Mouse (Mus musculus) lung, postnatal 4 days (tissue): ENCODE results near the gene Bcat1.

Experiments
- DNase-seq, 2 experiments: peaks; one replicate each; pipeline ENCODE4 v3.0.0; 2021

The Bcat1 gene

DNA sequence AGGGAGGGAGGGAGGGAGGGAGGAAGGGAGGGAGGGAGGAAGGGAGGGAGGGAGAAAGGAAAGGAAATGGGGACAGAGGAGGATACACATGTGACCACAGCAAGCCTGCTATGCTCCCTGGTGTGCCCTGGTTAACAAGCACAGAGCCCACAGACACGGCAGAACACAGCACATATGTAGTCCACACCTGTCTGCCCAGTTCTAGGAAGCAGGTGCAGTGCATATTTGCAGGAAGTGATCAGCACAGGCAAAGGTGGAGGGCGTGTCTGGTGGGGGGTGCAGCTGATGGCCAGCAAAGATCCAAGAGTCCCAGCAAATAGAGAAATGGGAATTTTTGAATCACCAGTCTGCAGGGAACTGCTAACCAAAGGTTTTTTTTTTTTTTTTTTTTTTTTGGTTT, 23.3 kb downstream of the Bcat1 start:
- DNase-seq, result no peak

DNA sequence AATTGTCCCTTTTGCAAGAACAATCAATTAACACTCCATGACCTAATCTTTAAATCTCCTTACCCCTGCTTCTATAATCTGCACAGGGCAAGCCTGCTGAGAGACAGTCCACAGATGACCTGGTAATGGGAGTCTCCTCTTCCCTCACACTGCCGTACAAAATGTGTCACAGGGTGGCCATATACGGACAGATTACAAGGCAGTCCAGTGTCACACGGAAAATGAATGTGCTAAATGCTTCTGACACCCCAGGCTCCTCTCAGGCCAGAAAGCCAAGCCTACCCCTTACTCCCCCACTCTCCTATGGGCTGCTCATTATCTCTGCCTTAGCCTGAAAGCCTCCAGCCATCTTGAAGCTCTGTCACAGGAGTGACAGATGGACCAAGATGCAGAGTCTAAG, 25.1 kb downstream of the Bcat1 start:
- DNase-seq, result no peak

DNA sequence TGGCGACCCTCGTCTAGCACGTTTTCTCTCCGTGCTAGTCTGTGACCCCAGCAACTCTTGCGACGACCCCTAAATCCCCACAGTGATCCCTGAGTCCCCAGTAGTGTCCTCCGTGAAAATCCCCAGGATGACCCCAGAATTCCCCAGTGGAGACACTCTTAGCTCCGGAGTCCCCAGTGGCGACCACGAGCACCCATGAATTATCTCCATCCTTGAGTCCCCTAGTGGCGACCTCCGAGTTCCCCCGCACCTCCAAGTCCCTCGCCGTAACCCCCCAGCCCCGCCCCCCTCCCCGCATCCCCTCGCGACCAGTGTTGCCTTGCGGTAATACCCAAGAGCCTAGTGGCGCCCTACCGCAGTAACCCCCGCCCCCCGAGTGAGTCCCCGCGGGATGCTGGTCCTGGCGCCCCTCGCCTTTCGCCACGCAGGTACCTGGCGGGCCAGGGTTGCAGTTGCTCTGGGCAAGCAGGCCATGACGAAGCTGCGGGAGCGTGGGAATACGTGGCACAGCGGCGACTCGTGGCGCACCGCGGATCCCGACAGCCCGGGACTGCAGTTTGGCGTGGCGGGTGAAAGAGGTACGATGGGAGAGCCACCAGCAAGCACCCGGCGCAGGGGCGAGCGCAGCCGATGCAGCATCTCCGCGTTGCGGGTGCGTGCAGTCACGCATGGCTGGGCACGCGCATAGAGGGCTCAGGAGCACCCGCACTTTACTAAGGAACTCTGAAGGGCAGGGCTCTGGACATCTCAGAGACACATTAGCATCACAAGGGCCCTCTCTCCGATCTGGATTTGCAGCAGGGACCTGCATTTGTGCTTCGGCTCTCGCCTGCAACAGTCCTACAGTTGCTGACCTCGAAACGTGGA, 27.6 kb downstream of the Bcat1 start:
- DNase-seq, result peak in 1 of 2 experiments; percentile 24

DNA sequence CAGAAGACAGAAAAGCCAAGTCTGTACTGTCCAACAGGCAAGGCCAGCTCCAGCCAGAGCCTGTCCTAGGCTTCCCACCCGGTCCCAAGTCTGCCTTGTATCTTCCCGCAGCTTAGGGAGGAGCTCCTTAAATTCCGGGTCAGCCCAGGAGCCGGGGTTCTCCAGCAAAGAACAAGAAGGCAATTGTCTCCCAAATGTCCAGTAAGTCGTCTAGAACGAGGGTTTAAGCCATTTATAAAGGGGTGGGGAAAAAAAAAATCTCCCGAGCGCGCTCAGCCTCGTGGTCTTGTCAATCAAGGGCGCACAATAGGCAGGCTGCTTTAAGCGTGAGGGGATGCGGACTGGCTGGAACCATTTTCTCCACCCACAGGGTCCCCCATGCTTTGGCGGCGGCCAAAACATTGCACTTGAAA, 28.5 kb downstream of the Bcat1 start:
- no peak for DNase-seq

DNA sequence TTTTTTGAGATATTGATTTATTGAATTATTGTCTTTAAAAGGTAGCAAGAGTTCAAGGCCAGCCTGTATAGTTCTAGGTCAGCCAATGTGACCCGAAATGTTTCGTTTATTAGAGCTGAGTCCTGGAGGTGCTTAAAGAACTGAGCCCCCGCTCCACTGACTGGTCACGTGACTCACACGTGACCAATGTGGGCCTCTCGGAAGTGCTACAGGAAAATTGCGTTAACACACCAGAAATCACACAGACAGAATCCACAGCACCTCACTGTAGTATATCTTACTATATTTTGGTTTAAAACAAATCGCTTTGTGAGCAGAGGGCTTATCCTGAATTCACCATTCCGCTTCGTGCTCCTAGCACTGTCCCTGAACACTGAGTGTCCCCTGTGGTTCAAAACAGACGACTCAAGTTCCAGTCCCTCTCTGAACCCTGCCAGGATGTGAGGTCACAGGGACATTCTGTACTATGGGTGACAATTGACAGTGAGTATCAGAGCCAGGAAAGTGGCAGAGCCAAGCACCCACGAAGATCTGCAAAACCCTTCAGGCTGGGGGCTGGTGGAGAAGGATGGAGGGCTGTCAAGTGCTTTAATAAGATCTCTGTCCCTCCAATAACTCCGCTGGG, 29.6 kb downstream of the Bcat1 start:
- no peak for DNase-seq

DNA sequence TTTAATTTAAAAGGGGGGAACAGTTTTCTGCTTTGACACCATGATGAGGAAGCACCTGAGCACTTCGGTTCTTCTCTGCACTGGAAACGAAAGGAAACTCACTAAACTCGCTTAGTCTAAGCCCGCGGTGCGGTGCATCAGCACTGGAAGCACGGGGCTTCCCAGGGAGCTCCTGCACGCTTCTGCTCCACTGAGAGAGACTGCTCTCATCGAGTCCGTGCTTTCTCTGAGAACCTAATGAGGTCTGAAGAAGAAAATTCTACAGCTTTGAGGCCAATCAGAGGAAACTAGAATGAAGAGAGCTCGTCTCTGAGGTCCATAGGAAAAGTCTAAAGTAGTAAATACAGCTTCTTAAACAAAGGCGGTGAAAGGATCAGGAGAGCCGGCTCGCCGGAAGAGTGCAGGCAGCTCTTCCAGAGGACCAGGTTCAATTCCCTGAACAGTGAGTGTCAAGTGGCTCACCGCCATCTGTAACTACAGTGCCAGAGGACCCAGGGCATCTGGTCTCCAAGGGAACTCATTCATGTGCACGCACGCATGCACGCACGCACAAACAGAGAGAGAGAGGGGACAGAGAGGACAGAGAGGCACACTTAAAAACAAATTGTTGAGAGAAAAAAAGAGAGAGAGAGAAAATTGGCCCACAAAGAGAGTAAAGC, 30.9 kb downstream of the Bcat1 start:
- DNase-seq, result no peak

DNA sequence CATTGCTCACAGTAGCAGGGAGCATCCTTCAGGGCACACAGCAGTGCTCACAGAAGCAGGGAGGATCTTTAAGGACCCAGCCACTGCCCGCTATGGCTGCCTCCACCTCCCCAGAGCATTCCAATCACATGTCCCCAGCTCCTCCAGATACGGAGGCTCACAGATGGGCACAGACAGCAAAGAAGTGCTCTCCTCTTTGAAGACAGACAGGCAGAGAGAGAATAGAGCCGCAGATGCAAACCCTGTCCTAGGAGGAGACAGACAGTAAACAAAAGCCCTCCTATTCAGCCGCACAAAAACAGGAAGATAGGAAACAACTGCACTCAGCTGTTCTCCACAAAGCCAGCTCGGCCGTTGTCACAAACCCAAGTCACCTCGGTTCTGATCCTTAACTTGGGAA, 35.3 kb downstream of the Bcat1 start:
- DNase-seq, result no peak

DNA sequence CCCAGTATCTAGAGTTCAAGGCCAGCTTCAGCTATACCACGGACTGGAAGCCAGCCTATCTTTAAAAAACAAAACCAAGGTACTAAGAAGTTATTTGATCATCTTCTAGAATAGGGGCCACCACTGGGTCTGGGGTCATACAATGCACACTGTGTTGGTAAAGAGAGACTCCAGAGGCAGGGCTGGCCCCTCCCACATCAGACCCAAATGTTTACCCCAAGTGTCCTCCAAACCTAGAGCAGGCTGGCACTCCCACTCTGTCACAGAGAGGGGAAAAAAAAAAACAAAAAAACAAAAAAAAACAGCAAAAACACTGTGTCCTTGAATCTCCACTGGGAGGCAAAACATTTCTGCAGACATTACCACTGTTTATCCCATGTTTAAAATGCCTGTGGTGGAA, 38.4 kb downstream of the Bcat1 start:
- no peak for DNase-seq

DNA sequence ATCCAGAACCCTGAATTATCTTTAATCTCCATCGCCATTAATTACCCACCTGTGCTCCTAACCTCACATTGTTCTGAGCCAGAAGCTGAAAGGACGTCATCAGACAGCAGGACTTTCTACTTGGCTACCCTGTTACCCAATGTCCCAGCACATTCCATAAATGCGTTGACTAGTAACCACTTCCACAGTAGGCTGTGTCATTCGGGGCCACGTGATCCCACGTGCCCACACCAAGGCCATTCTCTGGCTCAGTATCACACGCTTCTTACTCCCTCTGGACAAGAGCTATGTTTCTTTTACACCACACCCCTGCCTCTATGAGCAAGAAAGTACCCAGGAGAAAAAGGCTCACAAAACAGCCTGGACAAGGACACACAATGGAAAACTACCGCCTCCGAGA, 40.6 kb downstream of the Bcat1 start:
- DNase-seq, result no peak

DNA sequence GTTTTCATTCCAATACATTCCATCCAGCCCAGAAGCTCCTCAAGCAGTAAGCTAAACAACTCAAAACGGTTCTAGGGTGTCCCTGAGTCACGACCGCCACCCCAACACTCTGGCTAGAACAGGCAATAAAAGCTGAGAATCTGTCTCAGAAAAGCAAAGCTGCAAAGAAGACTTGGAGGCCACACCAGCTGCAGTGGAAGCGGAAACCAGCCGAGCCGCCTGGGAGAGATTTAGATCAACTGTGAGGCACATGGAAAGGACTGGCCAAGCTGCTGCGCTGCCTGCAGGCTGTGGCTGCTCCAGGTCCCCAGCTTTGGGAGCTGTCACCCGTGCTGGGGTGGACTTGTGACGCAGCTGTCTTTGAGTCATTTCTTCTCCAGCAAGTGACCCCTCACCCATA, 45.4 kb downstream of the Bcat1 start:
- DNase-seq, result no peak

DNA sequence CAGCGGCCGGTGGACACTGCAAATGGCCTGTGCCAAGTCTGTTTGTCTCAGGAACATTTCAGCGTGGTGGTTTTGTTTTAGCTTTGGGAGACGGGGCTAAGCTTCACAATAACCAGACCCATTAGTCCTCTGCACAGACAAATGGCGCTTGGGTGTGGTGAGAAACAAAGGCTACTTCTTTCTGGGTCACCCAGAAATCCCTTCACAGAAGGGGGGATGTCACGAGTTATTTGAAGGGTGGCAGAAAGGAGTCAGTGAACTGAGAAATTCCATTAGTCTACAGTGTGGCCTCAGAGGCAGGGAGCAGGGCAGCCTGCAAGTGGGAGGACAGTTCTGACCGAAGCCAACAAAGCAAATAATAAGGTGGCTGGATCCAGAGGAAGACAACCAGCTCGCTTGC, 52.0 kb downstream of the Bcat1 start:
- DNase-seq, result no peak

DNA sequence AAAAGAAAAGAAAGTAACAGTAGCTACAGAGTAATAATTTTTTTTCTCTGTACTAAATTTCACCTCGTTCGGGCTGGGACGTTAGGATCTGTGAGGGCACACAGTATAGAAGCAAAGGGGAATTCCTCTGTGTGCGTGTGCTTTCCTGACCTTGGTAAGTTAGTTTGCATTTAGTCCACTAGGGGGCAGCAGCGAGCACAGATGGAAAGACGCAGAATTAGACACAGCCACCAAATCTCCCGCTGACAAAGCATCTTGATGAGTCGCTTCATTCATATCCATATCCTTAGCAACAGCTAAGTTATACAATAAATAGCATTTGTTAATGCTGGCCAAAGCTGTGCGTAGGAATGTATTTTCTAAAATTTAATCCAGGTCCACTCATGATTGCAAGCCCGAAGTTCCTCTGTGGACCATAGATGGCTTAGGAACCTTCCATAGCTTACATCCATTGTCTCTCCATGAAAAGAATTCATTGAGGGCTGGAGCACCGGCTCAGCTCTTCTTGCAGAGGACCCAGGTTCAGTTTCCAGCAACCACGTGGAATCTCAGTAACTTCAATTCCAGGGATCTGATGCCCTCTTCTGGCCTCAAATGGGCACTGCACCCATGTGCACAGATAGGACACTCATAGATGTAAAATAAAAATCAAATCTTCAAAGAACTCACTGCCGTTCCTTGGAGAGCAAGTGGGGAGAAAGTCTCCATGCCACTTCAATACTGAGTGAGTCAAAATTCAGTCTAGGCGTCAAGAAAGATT, 52.8 kb downstream of the Bcat1 start:
- DNase-seq, result peak in 1 of 2 experiments; percentile 29

DNA sequence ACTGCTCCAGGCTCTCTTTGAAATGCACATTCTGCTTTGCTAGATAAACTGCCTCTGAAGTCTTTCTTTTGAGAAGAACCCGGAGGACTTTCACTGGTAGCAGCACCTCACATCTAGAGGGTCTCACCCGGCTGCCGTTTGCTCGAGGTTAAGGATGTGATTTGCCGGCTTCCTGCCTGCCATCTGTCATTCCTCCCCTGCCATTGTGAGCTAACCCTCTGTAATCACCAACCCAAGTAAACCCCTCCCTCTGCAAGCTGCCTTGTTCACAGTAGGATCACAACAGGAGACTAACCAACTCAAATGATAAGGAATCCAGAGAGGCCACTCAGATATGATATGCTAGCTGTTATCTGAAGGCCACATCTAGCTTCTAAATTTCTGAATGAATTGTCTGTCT, 53.6 kb downstream of the Bcat1 start:
- DNase-seq, result no peak

DNA sequence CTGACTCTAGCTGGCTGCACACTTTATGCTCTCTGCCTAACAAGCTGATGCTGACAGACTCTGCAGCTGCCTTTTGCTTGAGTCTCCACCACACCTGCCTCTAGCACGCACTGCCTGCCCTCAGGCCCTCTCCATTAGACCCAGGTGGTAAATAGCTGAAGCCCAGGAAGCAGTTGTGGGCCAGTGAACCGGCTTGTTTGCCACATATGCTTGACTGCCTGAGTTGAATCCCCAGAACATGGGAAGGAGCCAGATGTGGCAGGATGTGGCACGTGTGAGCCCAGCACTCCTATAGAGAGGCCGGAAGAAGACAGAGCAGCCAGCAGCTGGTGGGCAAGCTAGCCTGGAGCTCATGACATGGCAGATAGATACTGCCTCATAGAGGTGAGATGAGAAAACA, 55.4 kb downstream of the Bcat1 start:
- no peak for DNase-seq

DNA sequence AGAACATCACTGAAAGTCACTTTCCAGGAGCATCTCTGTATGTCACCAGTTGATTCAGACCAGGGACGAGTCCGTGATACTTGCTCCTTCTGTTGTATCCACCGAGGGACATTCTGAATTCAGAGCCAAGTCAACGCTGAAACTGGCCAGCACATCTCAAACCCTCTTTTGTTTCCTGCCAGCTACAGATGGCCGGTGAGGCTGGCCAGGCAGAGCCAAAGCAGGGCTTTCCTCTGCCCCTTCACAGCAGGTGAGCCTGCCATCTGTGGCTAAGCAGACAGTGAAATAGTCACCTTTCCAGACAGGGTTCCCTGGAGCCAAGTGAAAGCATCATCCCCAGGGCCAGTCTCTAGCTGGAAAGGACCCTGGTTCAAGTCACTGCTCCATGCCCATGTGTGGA, 57.7 kb downstream of the Bcat1 start:
- no peak for DNase-seq

DNA sequence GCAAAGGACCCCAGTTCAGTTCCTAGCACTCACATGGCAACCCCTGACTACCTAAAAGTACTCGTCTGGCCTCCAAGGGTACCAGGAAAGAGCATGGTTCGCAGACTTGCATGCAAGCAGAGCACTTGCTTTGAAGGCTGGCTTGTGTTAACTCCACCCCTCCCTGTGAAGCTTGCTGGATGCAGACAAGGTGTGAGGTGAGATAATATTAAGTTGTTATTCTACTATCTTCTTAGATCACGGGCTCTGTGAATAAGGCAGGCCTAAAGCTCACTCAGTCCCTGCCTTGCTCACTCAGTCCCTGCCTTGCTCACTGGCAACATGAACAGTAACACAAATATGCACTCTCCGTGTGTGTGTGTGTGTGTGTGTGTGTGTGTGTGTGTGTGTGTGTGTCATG, 58.5 kb downstream of the Bcat1 start:
- DNase-seq, result no peak

DNA sequence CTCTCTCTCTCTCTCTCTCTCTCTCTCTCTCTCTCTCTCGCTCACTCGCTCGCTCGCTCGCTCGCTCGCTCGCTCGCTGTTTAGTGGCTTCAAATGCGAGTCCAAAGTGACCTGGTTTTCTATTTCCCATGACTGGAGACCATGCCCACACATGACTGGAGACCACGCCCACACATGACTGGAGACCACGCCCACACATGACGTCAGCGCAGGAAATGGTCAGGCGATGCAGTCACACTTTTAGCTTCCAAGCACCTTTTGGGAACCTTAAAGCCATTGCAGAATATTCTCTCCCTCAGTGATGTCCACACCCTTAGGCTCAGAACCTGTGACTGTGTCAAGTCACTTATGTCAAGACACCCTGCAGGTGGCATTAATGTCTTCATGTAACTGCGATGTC, 59.3 kb downstream of the Bcat1 start:
- DNase-seq, result no peak

DNA sequence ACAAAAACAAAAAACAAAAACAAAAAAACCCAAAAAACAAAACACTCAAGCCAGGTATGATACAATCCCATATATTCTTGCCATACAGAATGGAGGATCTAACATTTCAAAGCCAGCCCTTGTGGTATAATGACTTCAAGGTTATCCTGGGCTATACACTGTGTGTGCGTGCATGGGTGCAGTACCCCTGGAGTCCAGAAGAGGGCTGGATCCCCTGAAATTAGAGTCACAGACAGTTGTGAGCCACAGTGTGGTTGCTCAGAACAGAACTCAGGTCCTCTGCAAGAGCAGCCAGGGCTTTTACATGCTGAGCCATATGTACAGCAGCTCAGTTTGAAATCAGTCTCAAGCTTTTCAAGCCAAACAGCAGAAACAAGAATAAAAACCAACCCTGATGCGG, 61.0 kb downstream of the Bcat1 start:
- no peak for DNase-seq

DNA sequence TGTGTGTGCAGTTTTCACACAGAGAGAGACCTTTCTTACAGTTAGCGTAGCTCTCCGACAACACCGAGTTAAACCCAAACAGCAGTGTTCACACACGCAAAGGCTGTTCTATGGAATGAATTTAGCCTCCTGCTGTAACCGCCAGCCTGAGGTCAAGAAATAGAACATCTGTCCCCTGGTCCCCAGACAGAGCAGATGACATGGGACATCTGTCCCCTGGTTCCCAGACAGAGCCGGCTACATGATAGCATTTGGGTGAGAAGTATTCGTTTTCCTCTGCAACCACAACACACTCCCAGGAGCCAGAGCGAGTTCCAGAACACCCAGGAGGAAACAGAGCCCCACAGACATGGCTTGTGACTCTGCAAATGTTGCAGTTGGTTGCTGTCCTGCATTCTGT, 63.3 kb downstream of the Bcat1 start:
- peak; percentile 14 to 64 for DNase-seq

DNA sequence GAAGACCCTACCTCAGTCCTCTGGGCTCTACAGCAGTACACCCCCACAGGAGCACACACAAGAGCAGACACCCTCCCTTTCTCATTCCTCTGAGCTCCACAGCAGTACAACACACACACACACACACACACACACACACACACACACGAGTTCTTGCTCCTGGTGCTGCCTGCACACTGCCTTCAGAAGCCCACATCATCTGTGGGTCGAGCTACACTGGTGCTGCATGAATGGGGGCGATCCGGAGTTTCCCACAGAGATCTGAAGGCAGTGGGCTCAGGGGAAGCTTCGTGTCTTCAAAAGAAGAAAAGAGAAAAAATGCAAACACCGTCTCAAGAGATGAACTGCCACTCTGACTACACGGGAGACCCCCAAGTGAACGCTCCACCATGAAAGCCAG, 64.8 kb downstream of the Bcat1 start:
- no peak for DNase-seq

DNA sequence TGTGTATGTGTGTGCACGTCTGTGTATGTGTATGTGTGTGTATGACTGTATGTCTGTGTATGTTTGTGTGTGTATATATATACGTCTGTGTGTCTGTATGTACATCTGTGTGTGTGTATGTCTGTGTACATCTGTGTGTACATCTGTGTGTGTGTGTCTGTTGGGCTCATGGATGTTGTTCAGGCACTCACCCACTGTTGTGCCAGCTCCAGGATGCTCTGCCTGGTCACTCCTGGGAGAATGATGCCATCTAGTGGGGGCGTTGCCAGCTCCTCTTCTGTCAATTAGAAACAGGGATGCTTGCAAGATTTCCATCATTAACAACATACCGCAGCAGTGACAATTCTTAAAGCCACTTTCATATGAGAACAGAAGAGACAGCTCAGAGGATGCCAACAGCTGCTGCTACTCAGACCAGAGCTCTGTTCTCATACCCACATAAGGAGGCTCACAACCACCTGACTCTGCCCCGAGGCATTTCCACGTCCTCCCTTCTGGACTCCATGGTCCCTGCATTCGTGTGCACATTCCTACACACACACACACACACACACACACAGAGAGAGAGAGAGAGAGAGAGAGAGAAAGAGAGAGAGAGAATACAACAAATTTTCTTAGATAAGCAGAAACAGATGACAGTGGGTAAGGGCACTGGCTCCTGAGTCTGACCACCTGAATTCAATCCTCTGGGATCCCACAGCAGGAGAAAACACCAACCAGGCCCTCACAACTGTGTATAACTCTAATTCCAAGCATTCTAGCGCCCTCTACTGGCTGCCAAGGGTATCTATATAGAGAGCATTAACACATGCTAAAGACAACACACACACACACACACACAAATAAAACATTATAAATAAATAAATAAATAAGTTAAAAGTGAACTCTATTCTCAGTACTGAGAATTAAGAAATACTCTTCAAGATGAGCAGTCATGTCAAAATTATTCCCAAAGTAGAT, 65.8 kb downstream of the Bcat1 start:
- DNase-seq, result peak in 1 of 2 experiments; percentile 31

DNA sequence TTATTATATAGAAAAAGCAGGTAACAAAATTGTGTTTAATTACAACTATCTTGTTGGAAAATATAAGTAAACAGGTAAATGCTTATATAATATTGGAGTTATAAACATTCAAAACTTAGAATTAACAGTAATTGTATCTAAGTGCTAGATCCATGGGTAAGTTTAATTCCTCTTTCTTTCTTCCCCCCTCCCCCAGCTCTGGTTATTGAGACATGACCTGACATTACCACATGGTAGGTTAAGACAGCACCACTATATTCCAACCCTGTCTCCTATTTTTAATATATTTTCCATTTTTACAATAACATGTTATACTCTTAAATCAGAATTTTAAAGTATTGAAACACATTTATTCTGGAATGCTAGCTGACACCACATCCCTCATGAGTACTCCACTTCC, 72.5 kb downstream of the Bcat1 start:
- no peak for DNase-seq
